Mouse (Mus musculus) G1E (cell line): ENCODE results near the gene Aph1b. TPM values are rescaled to one million over a fixed set of nuclear protein-coding genes. Genes with fewer than 3 reads are reported as not detected.

Experiments
- ATAC-seq: 2 replicates; pipeline ENCODE4 v1.8.0; 2016; ENCODE audit warnings: mild to moderate bottlenecking; ENCODE audit not compliant: insufficient number of reproducible peaks, poor library complexity, low FRiP score, severe bottlenecking; ENCODE audit errors: extremely low read depth
- DNase-seq: peaks from one replicate; pipeline ENCODE4 v3.0.0; 2012; ENCODE audit warnings: low spot score
- H3K27me3 ChIP-seq: 2 replicates; pipeline ENCODE4 v1.6.1; 2012; ENCODE audit warnings: mild to moderate bottlenecking, low read length, inconsistent platforms; ENCODE audit not compliant: insufficient read depth
- H3K36me3 ChIP-seq: replicated peaks from 2 replicates; pipeline ENCODE3; 2012; ENCODE audit warnings: mild to moderate bottlenecking, inconsistent platforms
- H3K4me1 ChIP-seq: 2 replicates; pipeline ENCODE4 v1.6.1; 2012; ENCODE audit warnings: low read depth, low read length, inconsistent platforms, mixed read lengths; ENCODE audit not compliant: insufficient read depth
- H3K4me3 ChIP-seq: 2 replicates; pipeline ENCODE4 v1.5.1; 2012; ENCODE audit warnings: low read depth, mild to moderate bottlenecking, inconsistent platforms, low read length, moderate library complexity, mixed read lengths
- H3K9me3 ChIP-seq: replicated peaks from 2 replicates; pipeline ENCODE4 v1.6.1; 2012; ENCODE audit warnings: inconsistent platforms
- CTCF ChIP-seq: IDR thresholded peaks from 2 replicates; pipeline ENCODE4 v1.5.1; 2012; ENCODE audit warnings: low read depth, low read length, inconsistent platforms, mixed read lengths
- GATA1 ChIP-seq: IDR thresholded peaks from 2 replicates; pipeline ENCODE4 v1.6.1; 2012; ENCODE audit warnings: borderline replicate concordance, low read length, inconsistent platforms, mixed read lengths
- GATA2 ChIP-seq: IDR thresholded peaks from 2 replicates; pipeline ENCODE4 v1.6.1; 2012; ENCODE audit warnings: low read depth, low read length, inconsistent platforms, borderline replicate concordance
- POLR2AphosphoS5 ChIP-seq: IDR thresholded peaks from 2 replicates; pipeline ENCODE4 v1.6.1; 2012; ENCODE audit warnings: low read depth, low read length, inconsistent platforms; ENCODE audit not compliant: insufficient replicate concordance
- TAL1 ChIP-seq: conservative IDR thresholded peaks from 2 replicates; pipeline ENCODE4 v1.6.1; 2012; ENCODE audit warnings: low read depth, low read length, inconsistent platforms, mixed read lengths
- polyA plus RNA-seq: library from polyadenylated mRNA; stranded (reverse); fragments of >175 nt; gene quantifications from 2 replicates; pipeline ENCODE4 v1.2.3, GENCODE M21; 2012
- total RNA-seq, 2 experiments: library from RNA; stranded (forward) in 1 of 2; stranded (reverse) in 1 of 2; fragments of 200-1000 nt in 1 of 2; fragments of >200 nt in 1 of 2; fragmentation: Nextera tagmentation in 1 of 2; gene quantifications; 2 replicates each; pipeline ENCODE4 v1.2.3; 2014 to 2017

The Aph1b gene
- total and polyA plus RNA-seq, 3 experiments = 0.04 to 0.98 (median 0.98) TPM

GRCm38 (mm10) chr9:66732791-66733691 lies 62.2 kb downstream of the Aph1b start:
- DNase-seq = no peak
- Histone ChIP-seq H3K36me3 (no peaks in the 10 kb centered on the region), H3K27me3 (peaks cover 16% of the 10 kb centered on the region), H3K4me1 (no peaks in the 10 kb centered on the region), H3K9me3 (no peaks in the 10 kb centered on the region), H3K4me3 (no peak overlapping the region)
- TF ChIP-seq GATA2 (no peak), CTCF (no peak), TAL1 (no peak), GATA1 (no peak), POLR2AphosphoS5 (no peak)
- no peak for ATAC-seq

GRCm38 (mm10) chr9:66731284-66731683 lies 64.0 kb downstream of the Aph1b start:
- no peak for DNase-seq
- H3K36me3 ChIP-seq = no peaks in the 10 kb centered on the region
- no peaks in the 10 kb centered on the region for H3K9me3 ChIP-seq
- no peak for TF ChIP-seq POLR2AphosphoS5
- no peak for TF ChIP-seq TAL1
- no peak for TF ChIP-seq CTCF
- no peak for TF ChIP-seq GATA2
- no peak for TF ChIP-seq GATA1
- H3K4me3 ChIP-seq = no peak overlapping the region
- H3K4me1 ChIP-seq = no peaks in the 10 kb centered on the region
- no peak for ATAC-seq
- peaks cover 20% of the 10 kb centered on the region for H3K27me3 ChIP-seq

GRCm38 (mm10) chr9:66730556-66730955 lies 64.7 kb downstream of the Aph1b start:
- Histone ChIP-seq H3K4me3 (no peak overlapping the region), H3K9me3 (no peaks in the 10 kb centered on the region), H3K27me3 (peaks cover 20% of the 10 kb centered on the region), H3K36me3 (no peaks in the 10 kb centered on the region), H3K4me1 (no peaks in the 10 kb centered on the region)
- DNase-seq = no peak
- no peak for ATAC-seq
- TF ChIP-seq GATA1 (no peak), TAL1 (no peak), GATA2 (no peak), POLR2AphosphoS5 (no peak), CTCF (no peak)

GRCm38 (mm10) chr9:66727333-66727732 lies 68.0 kb downstream of the Aph1b start:
- Histone ChIP-seq H3K9me3 (no peaks in the 10 kb centered on the region), H3K4me3 (no peak overlapping the region), H3K4me1 (no peaks in the 10 kb centered on the region), H3K36me3 (no peaks in the 10 kb centered on the region), H3K27me3 (peaks cover 18% of the 10 kb centered on the region)
- no peak for ATAC-seq
- TF ChIP-seq GATA2 = no peak
- no peak for TF ChIP-seq POLR2AphosphoS5
- no peak for TF ChIP-seq GATA1
- TF ChIP-seq CTCF = no peak
- no peak for TF ChIP-seq TAL1
- no peak for DNase-seq

GRCm38 (mm10) chr9:66725591-66725990 lies 69.7 kb downstream of the Aph1b start:
- no peak overlapping the region for H3K4me3 ChIP-seq
- H3K36me3 ChIP-seq = no peaks in the 10 kb centered on the region
- H3K9me3 ChIP-seq = no peaks in the 10 kb centered on the region
- peaks cover 20% of the 10 kb centered on the region for H3K27me3 ChIP-seq
- TF ChIP-seq GATA2 (no peak), POLR2AphosphoS5 (no peak), CTCF (no peak), TAL1 (no peak), GATA1 (no peak)
- ATAC-seq = no peak
- DNase-seq = no peak
- H3K4me1 ChIP-seq = no peaks in the 10 kb centered on the region

Other genes with a start within 250 kb of the Aph1b start
- gene Usp3, start 202.3 kb downstream of the Aph1b start, total RNA-seq (2014; fragmentation: Nextera tagmentation) = 64.7 and 73.9 TPM in 2 replicates
- 35.5 and 39.7 TPM in 2 replicates for gene Usp3, start 202.3 kb downstream of the Aph1b start, total RNA-seq (2017)
- 12.8 and 15.1 TPM in 2 replicates for gene Usp3, start 202.3 kb downstream of the Aph1b start, polyA plus RNA-seq
- gene Car12, start 81.8 kb downstream of the Aph1b start, total RNA-seq (2014; fragmentation: Nextera tagmentation) = not detected in 2 replicates
- gene Car12, start 81.8 kb downstream of the Aph1b start, total RNA-seq (2017) = 0.05 and 0.12 TPM in 2 replicates
- not detected in 2 replicates for gene Car12, start 81.8 kb downstream of the Aph1b start, polyA plus RNA-seq
- gene Gm10647, start 1.5 kb upstream of the Aph1b start, total RNA-seq (2014; fragmentation: Nextera tagmentation) = not detected in 2 replicates
- 0.22 and 0.23 TPM in 2 replicates for gene Gm10647, start 1.5 kb upstream of the Aph1b start, total RNA-seq (2017)
- not detected in 2 replicates for gene Gm10647, start 1.5 kb upstream of the Aph1b start, polyA plus RNA-seq
- gene Aph1c, start 39.2 kb upstream of the Aph1b start, total RNA-seq (2014; fragmentation: Nextera tagmentation) = not detected in 2 replicates
- gene Aph1c, start 39.2 kb upstream of the Aph1b start, total RNA-seq (2017) = 0.12 and 0.16 TPM in 2 replicates
- not detected in 2 replicates for gene Aph1c, start 39.2 kb upstream of the Aph1b start, polyA plus RNA-seq
- gene Rab8b, start 124.2 kb upstream of the Aph1b start, total RNA-seq (2014; fragmentation: Nextera tagmentation) = 40.6 and 44.3 TPM in 2 replicates
- gene Rab8b, start 124.2 kb upstream of the Aph1b start, total RNA-seq (2017) = 107 and 121 TPM in 2 replicates
- gene Rab8b, start 124.2 kb upstream of the Aph1b start, polyA plus RNA-seq = 2.5 and 4.9 TPM in 2 replicates
- 211 and 212 TPM in 2 replicates for gene Rps27l, start 150.6 kb upstream of the Aph1b start, total RNA-seq (2014; fragmentation: Nextera tagmentation)
- 344 and 363 TPM in 2 replicates for gene Rps27l, start 150.6 kb upstream of the Aph1b start, total RNA-seq (2017)
- gene Rps27l, start 150.6 kb upstream of the Aph1b start, polyA plus RNA-seq = 113 and 208 TPM in 2 replicates
- 10.9 and 14.2 TPM in 2 replicates for gene Lactb, start 180.0 kb upstream of the Aph1b start, total RNA-seq (2014; fragmentation: Nextera tagmentation)
- 13.4 and 16.4 TPM in 2 replicates for gene Lactb, start 180.0 kb upstream of the Aph1b start, total RNA-seq (2017)
- 4.7 and 7.6 TPM in 2 replicates for gene Lactb, start 180.0 kb upstream of the Aph1b start, polyA plus RNA-seq